8 mouse cellular contexts compared by ENCODE assay signal in genomic region chr11:30771267-30771903, GRCm38 (mm10). TPM values are rescaled to one million over a fixed set of nuclear protein-coding genes. Genes with fewer than 3 reads are reported as not detected.
DNase-seq lines count a peak whose midpoint lies in the region; ATAC-seq lines count a peak whose summit lies in the region.

Psme4 (plus strand) TSS chr11:30771726.

- no peaks in the 10 kb centered on the region for H3K9me3 ChIP-seq in hindbrain, embryonic 16.5 days (ENCODE audit: control insufficient read depth, low read length)

- H3K4me1 ChIP-seq in hindbrain, embryonic 16.5 days (ENCODE audit: control insufficient read depth, insufficient read depth, low read depth, low read length), result peaks cover 11% of the 10 kb centered on the region

- H3K27me3 ChIP-seq in hindbrain, embryonic 16.5 days (replicated peaks; ENCODE audit: control insufficient read depth, insufficient read depth, low read length), result no peaks in the 10 kb centered on the region

- peak within 1 kb of the TSS; percentile 99 for H3K9ac ChIP-seq in hindbrain, embryonic 16.5 days (ENCODE audit: low read depth, low read length)

- under 1% methylated on average over 39 of the region's 43 CpGs for WGBS in hindbrain, embryonic 16.5 days
- WGBS in macrophage (ENCODE audit: missing documents), result 3% methylated on average over 41 of the region's 43 CpGs

- H3K79me2 ChIP-seq in macrophage (ENCODE audit: inconsistent target), result peaks cover 45% of the 10 kb centered on the region

- no peaks in the 10 kb centered on the region for H3K36me3 ChIP-seq in hindbrain, embryonic 16.5 days (ENCODE audit: control insufficient read depth, insufficient read depth, low read length)
- no peaks in the 10 kb centered on the region for H3K36me3 ChIP-seq in macrophage (ENCODE audit: inconsistent target)

- DNase-seq in T-cell, adult 2 months (ENCODE audit: low spot score), result peak; percentile 93
- peak; percentile 88 to 93 for DNase-seq in cerebellum, postnatal 36 days
- peak; percentile 96 for DNase-seq in gastrocnemius, adult 18-20 months (ENCODE audit: low spot score)
- DNase-seq in left cerebral cortex, adult 18-20 months (ENCODE audit: low spot score in 2 of 2), result peak; percentile 92 to 95
- peak; percentile 95 for DNase-seq in right cerebral cortex, adult 18-20 months
- peak; percentile 89 for DNase-seq in urinary bladder, postnatal 10 days (ENCODE audit: low spot score)

- peak; percentile 99 for ATAC-seq in hindbrain, embryonic 16.5 days

- peak within 1 kb of the TSS; percentile 81 for H3K4me2 ChIP-seq in hindbrain, embryonic 16.5 days (ENCODE audit: low read length)

- H3K4me3 ChIP-seq in hindbrain, embryonic 16.5 days (ENCODE audit: low read length), result peak within 1 kb of the TSS; percentile 99
- H3K4me3 ChIP-seq in macrophage (ENCODE audit: inconsistent target), result peak within 1 kb of the TSS; percentile 89

- peak within 1 kb of the TSS; percentile 97 for H3K27ac ChIP-seq in hindbrain, embryonic 16.5 days (ENCODE audit: low read depth, low read length)
- peak within 1 kb of the TSS; percentile 63 for H3K27ac ChIP-seq in macrophage

RNA-seq across cellular contexts. Expression of gene Psme4, which starts in this region (rescaled TPM):
- 100 to 1,000 TPM; 159 to 160 TPM for total RNA-seq in gastrocnemius, adult 18-20 months (2021)
- polyA plus RNA-seq in hindbrain, embryonic 16.5 days (2015; fragmentation: Nextera tagmentation; extraction: Ambion mirVana), result 10.7 and 11.0 TPM in 2 replicates
- 10 to 100 TPM; 37.0 to 37.1 TPM for total RNA-seq in left cerebral cortex, adult 18-20 months (2021)
- 100 to 1,000 TPM; 139 to 414 (median 270) TPM for total RNA-seq in macrophage (2018; cell fraction: chromatin; rRNA removed)
- total RNA-seq in macrophage (2018; cell fraction: cytosol; rRNA removed), result 10 to 100 TPM; 39.4 to 71.3 (median 49.8) TPM
- total RNA-seq in macrophage (2018; cell fraction: nucleus; rRNA removed), result 100 to 1,000 TPM in 23 of 26 experiments, 10 to 100 TPM in 3; 75.6 to 230 (median 143) TPM
- polyA plus RNA-seq in macrophage (2018), result 27.5 to 37.3 TPM (median 33.7 TPM) in 3 replicates

Comparison
In these comparisons a context has a peak if more than half of its experiments do, and no peak if none do; other contexts are left out.
1. Peak in every context shown above with its lines: DNase-seq, ATAC-seq, H3K4me3 ChIP-seq and H3K27ac ChIP-seq.
2. RNA of gene Psme4 (total RNA-seq): 159 to 160 TPM in gastrocnemius, adult 18-20 months; 37.0 to 37.1 TPM in left cerebral cortex, adult 18-20 months; every median in the first group is over 4 times any median in the second.